Comparison of ENCODE assay signal across 20 mouse cellular contexts in the genomic region with DNA sequence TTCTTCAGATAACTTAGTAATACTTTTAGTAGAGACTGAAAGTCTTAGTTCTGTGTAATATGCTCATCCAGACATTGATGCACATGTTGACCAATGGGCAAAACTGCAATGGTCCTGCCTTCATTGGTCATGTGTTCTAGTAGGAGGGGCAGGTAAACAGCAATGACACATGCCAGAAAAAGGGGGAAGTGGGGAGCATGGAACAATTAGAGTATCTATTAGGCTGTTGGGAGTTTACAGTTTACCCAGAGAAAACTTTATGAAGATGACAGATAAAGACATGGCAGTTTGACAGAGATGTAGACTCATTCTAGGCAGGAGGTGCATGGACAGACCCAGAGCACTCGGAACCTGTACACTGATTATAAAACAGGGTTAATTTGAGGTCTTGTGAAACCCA.
DNase-seq lines count a peak whose midpoint lies in the region; ATAC-seq and TF ChIP-seq lines count a peak whose summit lies in the region.
"Had no signal": no experiment of that assay in that cellular context is flagged by ENCODE, and none has a peak within 500 bp of the region (broad histone marks: within the 10 kb centered on the region; RNA-seq: fewer than 3 reads in every experiment).

No protein-coding gene starts in this region.

- peaks cover 2 to 8% of the 10 kb centered on the region in 2 experiments; a peak in 3 of 4 replicates for H3K4me1 ChIP-seq in MEL (ENCODE audit: control insufficient read depth in 1 of 2, insufficient read depth in 2 of 2, low read length in 2 of 2)
- no peaks in the 10 kb centered on the region for H3K4me1 ChIP-seq in embryonic facial prominence, embryonic 10.5 days
- H3K4me1 ChIP-seq: embryonic facial prominence, embryonic 15.5 days had no signal

- 84% methylated on average over 1 of the region's 1 CpGs for WGBS in embryonic facial prominence, embryonic 10.5 days

- no peak overlapping the region for H3K4me3 ChIP-seq in MEL (ENCODE audit: control insufficient read depth in 1 of 2, insufficient read depth in 1 of 2, low read depth in 2 of 2, low read length in 2 of 2)
- H3K4me3 ChIP-seq in embryonic facial prominence, embryonic 10.5 days = no peak overlapping the region
- H3K4me3 ChIP-seq: embryonic facial prominence, embryonic 15.5 days; forebrain, embryonic 15.5 days; heart, embryonic 13.5 days; hindbrain, embryonic 13.5 days had no signal

- TF ChIP-seq POLR2A in MEL (IDR thresholded peaks at IDR 0.05; ENCODE audit: control insufficient read depth in 1 of 2, insufficient read depth in 1 of 2, low read depth in 1 of 2, low read length in 2 of 2, poor library complexity in 1 of 2) = no peak

- TF ChIP-seq EP300 in MEL (IDR thresholded peaks at IDR 0.05; ENCODE audit: low read depth in 1 of 2, low read length in 2 of 2) = peak; percentile 82 to 83

- no peak overlapping the region for H3K9ac ChIP-seq in MEL (ENCODE audit: control insufficient read depth, low read depth, low read length, poor library complexity, severe bottlenecking)
- H3K9ac ChIP-seq: embryonic facial prominence, embryonic 15.5 days; forebrain, embryonic 15.5 days; heart, embryonic 13.5 days; hindbrain, embryonic 13.5 days had no signal

- TF ChIP-seq CTCF in MEL (IDR thresholded peaks at IDR 0.05 in 2 of 3, conservative IDR thresholded peaks at IDR 0.05 in 1 of 3; ENCODE audit: control insufficient read depth in 1 of 3, insufficient read depth in 1 of 3, low read depth in 2 of 3, low read length in 3 of 3, poor library complexity in 1 of 3, severe bottlenecking in 1 of 3) = no peak

- peaks cover 0 to 13% of the 10 kb centered on the region in 2 experiments; a peak in 2 of 4 replicates for H3K36me3 ChIP-seq in MEL (ENCODE audit: control insufficient read depth in 1 of 2, insufficient read depth in 2 of 2, low read length in 2 of 2)
- H3K36me3 ChIP-seq in embryonic facial prominence, embryonic 10.5 days (replicated peaks) = peaks cover 2% of the 10 kb centered on the region; the same call in 1 of the 2 replicates
- H3K36me3 ChIP-seq: embryonic facial prominence, embryonic 15.5 days; forebrain, embryonic 15.5 days; hindbrain, embryonic 13.5 days had no signal

- no peaks in the 10 kb centered on the region for H3K27me3 ChIP-seq in MEL (ENCODE audit: control insufficient read depth in 1 of 2, insufficient read depth in 2 of 2, low read length in 2 of 2)
- H3K27me3 ChIP-seq in embryonic facial prominence, embryonic 10.5 days (replicated peaks; ENCODE audit: low read depth, poor library complexity, severe bottlenecking) = no peaks in the 10 kb centered on the region
- H3K27me3 ChIP-seq: embryonic facial prominence, embryonic 15.5 days; forebrain, embryonic 15.5 days; heart, embryonic 13.5 days; hindbrain, embryonic 13.5 days; Patski had no signal

- peak; percentile 41 for DNase-seq in 416B (ENCODE audit: low read depth)
- peak; percentile 72 for DNase-seq in MEL (ENCODE audit: low read depth, low spot score)
- no peak for DNase-seq in embryonic facial prominence, embryonic 10.5 days (ENCODE audit: low spot score)
- DNase-seq in layer of hippocampus, adult 11-12 months (ENCODE audit: low spot score) = no peak
- DNase-seq in kidney, postnatal 14 days = no peak
- DNase-seq: adrenal gland, postnatal 14 days; cerebellum, adult 18-20 months; cerebellum, adult 9-11 months; cerebellum, postnatal 36 days; gastrocnemius, postnatal 14 days; heart, postnatal 4 days had no signal

- 0 out of 2 replicates have a peak overlapping the region, but pooled peaks have one; percentile 14 for H3K27ac ChIP-seq in MEL (ENCODE audit: control insufficient read depth, low read depth, low read length)
- H3K27ac ChIP-seq in embryonic facial prominence, embryonic 10.5 days (replicated peaks) = no peak overlapping the region
- H3K27ac ChIP-seq: embryonic facial prominence, embryonic 15.5 days; forebrain, embryonic 15.5 days; heart, embryonic 13.5 days; hindbrain, embryonic 13.5 days; hindbrain, postnatal 0 days had no signal

- no peaks in the 10 kb centered on the region for H3K9me3 ChIP-seq in MEL (replicated peaks; ENCODE audit: insufficient read depth, low read length)
- H3K9me3 ChIP-seq in embryonic facial prominence, embryonic 10.5 days = no peaks in the 10 kb centered on the region
- H3K9me3 ChIP-seq: embryonic facial prominence, embryonic 15.5 days; forebrain, embryonic 15.5 days; heart, embryonic 13.5 days; hindbrain, embryonic 13.5 days had no signal

- peak; percentile 73 for ATAC-seq in granulocyte monocyte progenitor cell, adult 5-6 weeks (replicated peaks; ENCODE audit: poor library complexity, severe bottlenecking)
- peak; percentile 85 for ATAC-seq in monocyte, adult 5-6 weeks (replicated peaks; ENCODE audit: insufficient number of reproducible peaks, low FRiP score, low TSS enrichment, poor library complexity, severe bottlenecking)
- ATAC-seq: activated CD4-positive, CD25-positive, alpha-beta regulatory T cell, adult 4 months; forebrain, embryonic 15.5 days; hindbrain, postnatal 0 days; Patski had no signal

- no peak for TF ChIP-seq RAD21 in MEL (IDR thresholded peaks at IDR 0.05; ENCODE audit: low read depth, low read length)

- no peaks in the 10 kb centered on the region for H3K79me2 ChIP-seq in MEL (ENCODE audit: control insufficient read depth, insufficient read depth, low read length, poor library complexity)

TF ChIP-seq in MEL, 35 proteins besides CTCF, POLR2A, EP300 and RAD21:
- TF ChIP-seq USF1 (IDR thresholded peaks at IDR 0.05; ENCODE audit: low read depth, low read length) (peak; percentile 79), SIN3A (IDR thresholded peaks at IDR 0.05; ENCODE audit: low read length) (peak; percentile 91), MXI1 (IDR thresholded peaks at IDR 0.05; ENCODE audit: low read depth, low read length) (peak; percentile 93), TCF12 (IDR thresholded peaks at IDR 0.05; ENCODE audit: low read depth, low read length) (peak; percentile 36; the same call in 1 of the 2 replicates), MYC (IDR thresholded peaks at IDR 0.05; ENCODE audit: low read depth, low read length) (peak; percentile 86), ZC3H11A (IDR thresholded peaks at IDR 0.05; ENCODE audit: low read depth, low read length) (no peak), POLR2AphosphoS2 (IDR thresholded peaks at IDR 0.05; ENCODE audit: low read length) (no peak), MAX (IDR thresholded peaks at IDR 0.05; ENCODE audit: low read length) (peak; percentile 89), GATA1 (IDR thresholded peaks at IDR 0.05; ENCODE audit: low read depth, low read length) (peak; percentile 67), ETS1 (IDR thresholded peaks at IDR 0.05; ENCODE audit: low read depth, low read length) (peak; percentile 63), KAT2A (conservative IDR thresholded peaks at IDR 0.05; ENCODE audit: low read depth, low read length) (no peak), MYB (IDR thresholded peaks at IDR 0.05; ENCODE audit: low read depth, low read length) (peak; percentile 91)

Comparison
In these comparisons a context has a peak if more than half of its experiments do, and no peak if none do; other contexts are left out.
1. DNase-seq: peak in 416B (single experiment) and MEL (single experiment); none in embryonic facial prominence, embryonic 10.5 days (single experiment), layer of hippocampus, adult 11-12 months (single experiment) and kidney, postnatal 14 days (single experiment).